Mouse (Mus musculus) megakaryocyte, embryonic 14.5 days (primary cell): ENCODE results near the gene H2-T24. TPM values are rescaled to one million over a fixed set of nuclear protein-coding genes. Genes with fewer than 3 reads are reported as not detected.
A peak's percentile ranks its signal among the peaks of the same experiment; 100 is the strongest.
"Not testable (repeated sequence)": the region's sequence is repeated elsewhere in the genome, so short reads cannot be mapped to it uniquely, and the experiment has no call there.

Experiments used
- H3K27me3 ChIP-seq: replicated peaks from 2 replicates; pipeline ENCODE3; 2012; ENCODE audit warnings: inconsistent platforms
- H3K36me3 ChIP-seq: replicated peaks from 2 replicates; pipeline ENCODE3; 2012; ENCODE audit warnings: low read length, inconsistent platforms, mixed read lengths
- H3K4me1 ChIP-seq: 2 replicates; pipeline ENCODE4 v1.6.1; 2012; ENCODE audit warnings: inconsistent platforms
- H3K4me3 ChIP-seq: replicated peaks from 2 replicates; pipeline ENCODE3; 2012; ENCODE audit warnings: moderate library complexity, mild to moderate bottlenecking, inconsistent platforms
- H3K9me3 ChIP-seq: 2 replicates; pipeline ENCODE4 v1.6.1; 2012; ENCODE audit warnings: inconsistent platforms
- FLI1 ChIP-seq: IDR thresholded peaks from 2 replicates; pipeline ENCODE4 v1.6.1; 2012; ENCODE audit warnings: low read length, inconsistent platforms, mixed read lengths
- GATA1 ChIP-seq: IDR thresholded peaks from 3 replicates; pipeline ENCODE4 v1.6.1; 2012; ENCODE audit warnings: mixed read lengths, low read length, inconsistent platforms, borderline replicate concordance
- polyA plus RNA-seq: library from polyadenylated mRNA; stranded (reverse); fragments of >175 nt; gene quantifications from 2 replicates; pipeline ENCODE4 v1.2.3, GENCODE M21; 2012; ENCODE audit warnings: low replicate concordance; ENCODE audit not compliant: insufficient read depth

Gene H2-T24
- polyA plus RNA-seq, 1 experiment: 3.9 TPM

GRCm38 (mm10) chr17:36030703-36031582 lies 10.6 kb upstream of the H2-T24 start:
- H3K27me3 ChIP-seq, H3K9me3 ChIP-seq: not testable (repeated sequence)
- H3K4me1 ChIP-seq: peaks cover 41% of the 10 kb centered on the region
- peak overlapping the region; percentile 87 for H3K4me3 ChIP-seq
- H3K36me3 ChIP-seq: peaks cover 27% of the 10 kb centered on the region

DNA sequence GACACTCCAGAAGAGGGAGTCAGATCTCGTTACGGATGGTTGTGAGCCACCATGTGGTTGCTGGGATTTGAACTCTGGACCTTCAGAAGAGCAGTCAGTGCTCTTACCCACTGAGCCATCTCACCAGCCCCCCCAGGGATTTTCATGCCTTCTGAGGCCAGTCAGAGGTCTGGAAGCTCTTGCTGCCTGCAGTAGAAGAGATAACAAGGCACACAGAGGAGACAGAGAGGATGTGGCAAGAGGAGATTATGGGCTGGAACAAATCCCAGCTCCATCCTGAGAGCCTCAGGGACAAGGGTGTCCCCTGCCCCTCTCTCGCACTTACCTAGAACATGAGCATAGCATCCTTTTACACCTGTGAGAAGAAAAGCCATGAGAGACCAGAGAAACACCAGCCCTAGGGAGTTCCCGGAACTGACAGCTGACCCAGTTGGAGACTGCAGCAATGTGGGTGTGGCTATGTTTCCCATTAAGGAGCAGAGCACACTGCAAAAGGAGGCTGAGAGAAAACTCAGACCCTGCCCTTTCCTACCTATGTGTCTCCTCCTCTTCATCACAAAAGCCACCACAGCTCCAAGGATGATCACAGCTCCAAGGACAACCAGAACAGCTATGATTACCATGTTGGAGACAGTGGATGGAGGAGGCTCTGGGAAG lies 9.8 kb upstream of the H2-T24 start:
- peaks cover 30% of the 10 kb centered on the region for H3K36me3 ChIP-seq
- peaks cover 49% of the 10 kb centered on the region for H3K4me1 ChIP-seq
- not testable (repeated sequence) for H3K9me3 ChIP-seq, H3K4me3 ChIP-seq, H3K27me3 ChIP-seq

GRCm38 (mm10) chr17:36028879-36029619 lies 8.7 kb upstream of the H2-T24 start:
- Histone ChIP-seq H3K36me3 (peaks cover 38% of the 10 kb centered on the region), H3K4me1 (peaks cover 51% of the 10 kb centered on the region), H3K4me3 (no peak overlapping the region), H3K27me3 (no peaks in the 10 kb centered on the region), H3K9me3 (0 out of 2 replicates have a peak, but pooled peaks cover 3% of the 10 kb centered on the region)
- TF ChIP-seq GATA1 (no peak), FLI1 (no peak)

DNA sequence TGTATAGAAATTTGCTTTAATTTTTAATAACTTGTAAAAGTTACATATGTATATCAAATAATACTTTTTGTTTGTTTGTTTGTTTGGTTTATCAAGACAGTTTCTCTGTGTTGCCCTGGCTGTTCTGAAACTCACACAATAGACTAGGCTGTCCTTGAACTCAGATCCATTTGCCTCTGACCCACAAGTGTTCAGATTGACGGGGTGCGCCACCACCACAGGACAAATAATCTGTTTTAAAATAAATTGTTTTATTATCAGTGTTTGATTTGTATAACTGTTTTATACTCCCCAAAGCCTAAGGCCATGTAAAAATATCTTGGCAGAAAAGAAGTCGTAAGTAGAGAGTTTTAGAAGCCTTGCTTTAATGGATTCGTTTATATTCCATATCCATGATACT lies 7.3 kb upstream of the H2-T24 start:
- peaks cover 65% of the 10 kb centered on the region for H3K4me1 ChIP-seq
- H3K4me3 ChIP-seq: no peak overlapping the region
- 0 out of 2 replicates have a peak, but pooled peaks cover 3% of the 10 kb centered on the region for H3K9me3 ChIP-seq
- TF ChIP-seq FLI1 (no peak), GATA1 (no peak)
- no peaks in the 10 kb centered on the region for H3K27me3 ChIP-seq
- peaks cover 42% of the 10 kb centered on the region for H3K36me3 ChIP-seq

GRCm38 (mm10) chr17:36025901-36026300 lies 5.5 kb upstream of the H2-T24 start:
- Histone ChIP-seq H3K9me3 (0 out of 2 replicates have a peak, but pooled peaks cover 3% of the 10 kb centered on the region), H3K36me3 (peaks cover 39% of the 10 kb centered on the region), H3K4me3 (no peak overlapping the region), H3K27me3 (no peaks in the 10 kb centered on the region), H3K4me1 (peaks cover 76% of the 10 kb centered on the region)
- TF ChIP-seq FLI1: no peak
- TF ChIP-seq GATA1: no peak

DNA sequence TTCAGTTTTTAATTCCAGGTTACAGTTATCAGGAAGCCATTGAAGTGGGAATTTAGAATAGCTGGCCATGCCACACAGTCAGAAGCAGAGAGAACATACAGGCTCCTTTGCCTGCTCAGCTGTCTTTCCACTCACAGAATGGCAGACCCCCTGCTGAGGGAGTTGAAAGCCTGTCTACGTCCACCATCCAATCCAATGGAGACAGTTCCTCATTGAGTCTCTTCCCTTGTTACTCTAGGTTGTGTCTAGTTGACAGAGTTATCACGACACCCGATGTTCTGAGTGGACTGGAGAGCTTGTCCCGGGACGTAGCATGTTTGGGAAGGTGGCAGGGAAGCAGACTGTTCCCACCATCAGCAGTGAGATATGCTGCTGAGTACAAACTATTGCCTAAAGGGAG lies 4.8 kb upstream of the H2-T24 start:
- Histone ChIP-seq H3K4me1 (peaks cover 72% of the 10 kb centered on the region), H3K27me3 (no peaks in the 10 kb centered on the region), H3K9me3 (0 out of 2 replicates have a peak, but pooled peaks cover 3% of the 10 kb centered on the region), H3K4me3 (peak overlapping the region; percentile 38), H3K36me3 (peaks cover 39% of the 10 kb centered on the region)
- TF ChIP-seq FLI1 (no peak), GATA1 (no peak)

GRCm38 (mm10) chr17:36023710-36024654 lies 3.6 kb upstream of the H2-T24 start:
- Histone ChIP-seq H3K9me3 (0 out of 2 replicates have a peak, but pooled peaks cover 3% of the 10 kb centered on the region), H3K27me3 (no peaks in the 10 kb centered on the region), H3K36me3 (peaks cover 34% of the 10 kb centered on the region), H3K4me3 (peak overlapping the region; percentile 66), H3K4me1 (peaks cover 68% of the 10 kb centered on the region)
- TF ChIP-seq GATA1: no peak
- TF ChIP-seq FLI1: no peak

DNA sequence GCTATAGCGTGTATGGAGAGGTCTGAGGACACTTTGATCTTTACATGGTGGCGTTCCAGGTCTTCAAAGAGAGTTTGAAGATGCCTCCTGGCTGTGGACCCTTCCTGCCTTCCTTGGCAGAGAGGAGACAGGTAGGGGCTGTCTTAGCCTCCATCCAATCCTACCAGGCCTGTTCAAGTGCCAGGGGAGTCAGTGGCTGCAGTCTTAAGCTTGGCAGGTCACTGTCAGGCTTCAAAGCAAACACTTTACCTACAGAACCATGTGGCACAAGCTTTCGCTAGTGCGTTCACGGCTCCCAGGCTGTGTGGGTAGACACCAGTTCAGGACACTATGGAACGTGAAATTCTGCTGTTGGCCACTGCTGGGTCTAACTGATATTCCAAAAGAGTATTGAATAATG lies 2.6 kb upstream of the H2-T24 start:
- peak overlapping the region; percentile 66 for H3K4me3 ChIP-seq
- peaks cover 57% of the 10 kb centered on the region for H3K4me1 ChIP-seq
- TF ChIP-seq GATA1: no peak
- TF ChIP-seq FLI1: no peak
- 0 out of 2 replicates have a peak, but pooled peaks cover under 1% of the 10 kb centered on the region for H3K9me3 ChIP-seq
- H3K27me3 ChIP-seq: no peaks in the 10 kb centered on the region
- H3K36me3 ChIP-seq: peaks cover 28% of the 10 kb centered on the region

- no peaks in the 10 kb centered on the region for H3K27me3 ChIP-seq
- H3K9me3 ChIP-seq: no peaks in the 10 kb centered on the region
- no peak overlapping the region for H3K4me3 ChIP-seq
- H3K4me1 ChIP-seq: peaks cover 63% of the 10 kb centered on the region
- peaks cover 30% of the 10 kb centered on the region for H3K36me3 ChIP-seq
- TF ChIP-seq FLI1 (no peak), GATA1 (no peak)
Measured at GRCm38 (mm10) chr17:36022098-36022497, 1.7 kb upstream of the H2-T24 start.
